Mouse (Mus musculus) MEL (cell line): ENCODE results near the gene Olfr685. TPM values are rescaled to one million over a fixed set of nuclear protein-coding genes. Genes with fewer than 3 reads are reported as not detected.

Source experiments
- DNase-seq: peaks from one replicate; pipeline ENCODE4 v3.0.0; 2011; ENCODE audit warnings: low read depth, low spot score
- H3K27ac ChIP-seq: 2 replicates; pipeline ENCODE4 v1.5.1; 2012; ENCODE audit warnings: low read depth, mild to moderate bottlenecking, control low read depth, low read length, moderate library complexity; ENCODE audit not compliant: control insufficient read depth
- H3K27me3 ChIP-seq, 2 experiments: fragments of 150-350 bp in 1 of 2; sonication (generic) in 1 of 2; 2 replicates each; pipeline ENCODE4 v1.6.1; 2012; ENCODE audit warnings: low read length in 2 of 2, mild to moderate bottlenecking in 2 of 2, improper control_type of control experiment in 1 of 2, moderate library complexity in 1 of 2; ENCODE audit not compliant: insufficient read depth in 2 of 2, control insufficient read depth in 1 of 2
- H3K36me3 ChIP-seq, 2 experiments: 2 replicates each; pipeline ENCODE4 v1.6.1; 2012 to 2014; ENCODE audit warnings: low read length in 2 of 2, improper control_type of control experiment in 1 of 2, inconsistent platforms in 1 of 2, mild to moderate bottlenecking in 1 of 2; ENCODE audit not compliant: insufficient read depth in 2 of 2, control insufficient read depth in 1 of 2
- H3K4me1 ChIP-seq, 2 experiments: fragments of 150-350 bp in 1 of 2; sonication (generic) in 1 of 2; 2 replicates each; pipeline ENCODE4 v1.6.1; 2012; ENCODE audit warnings: low read length in 2 of 2, improper control_type of control experiment in 1 of 2, mild to moderate bottlenecking in 1 of 2; ENCODE audit not compliant: insufficient read depth in 2 of 2, control insufficient read depth in 1 of 2
- H3K4me3 ChIP-seq, 2 experiments: fragments of 150-350 bp in 1 of 2; sonication (generic) in 1 of 2; 2 replicates each; pipeline ENCODE4 v1.5.1; 2012; ENCODE audit warnings: low read depth in 2 of 2, low read length in 2 of 2, mild to moderate bottlenecking in 2 of 2, moderate library complexity in 2 of 2, control low read depth in 1 of 2, improper control_type of control experiment in 1 of 2; ENCODE audit not compliant: control insufficient read depth in 1 of 2, insufficient read depth in 1 of 2
- H3K79me2 ChIP-seq: 2 replicates; pipeline ENCODE4 v1.6.1; 2012; ENCODE audit warnings: mild to moderate bottlenecking, low read length, moderate library complexity; ENCODE audit not compliant: control insufficient read depth, poor library complexity, insufficient read depth
- H3K9ac ChIP-seq: 2 replicates; pipeline ENCODE4 v1.6.1; 2012; ENCODE audit warnings: low read depth, mild to moderate bottlenecking, control low read depth, low read length, moderate library complexity; ENCODE audit not compliant: control insufficient read depth, poor library complexity, severe bottlenecking
- H3K9me3 ChIP-seq: fragments of 150-350 bp; sonication (generic); replicated peaks from 2 replicates; pipeline ENCODE4 v1.6.1; 2012; ENCODE audit warnings: mild to moderate bottlenecking, low read length, improper control_type of control experiment, moderate library complexity; ENCODE audit not compliant: insufficient read depth
- EP300 ChIP-seq, 2 experiments: IDR thresholded peaks; 2 replicates each; pipeline ENCODE4 v1.6.1; 2011; ENCODE audit warnings: improper control_type of control experiment in 2 of 2, low read length in 2 of 2, low read depth in 1 of 2, mild to moderate bottlenecking in 1 of 2
- MXI1 ChIP-seq: IDR thresholded peaks from 2 replicates; pipeline ENCODE4 v1.6.1; 2011; ENCODE audit warnings: mild to moderate bottlenecking, low read depth, low read length, improper control_type of control experiment
- SMC3 ChIP-seq: IDR thresholded peaks from 2 replicates; pipeline ENCODE4 v1.6.1; 2011; ENCODE audit warnings: low read depth, low read length, improper control_type of control experiment
- polyA plus RNA-seq, 2 experiments: library from polyadenylated mRNA; stranded (reverse) in 1 of 2; unstranded in 1 of 2; fragments of >175 nt in 1 of 2; fragments of >200 nt in 1 of 2; gene quantifications; 2 replicates each; pipeline versions ENCODE4 v1.2.1 to v1.2.4; 2012; ENCODE audit warnings: low replicate concordance in 2 of 2, low read depth in 1 of 2; ENCODE audit not compliant: insufficient read length in 2 of 2, insufficient read depth in 1 of 2, missing spikeins in 1 of 2
- total RNA-seq: library from RNA; depleted of rRNA; stranded (reverse); fragments of 300-350 nt; gene quantifications from 2 replicates; pipeline ENCODE4 v1.2.3, GENCODE M21; 2012; rRNA removed

Gene Olfr685
- total and polyA plus RNA-seq, 3 experiments: not detected

DNA sequence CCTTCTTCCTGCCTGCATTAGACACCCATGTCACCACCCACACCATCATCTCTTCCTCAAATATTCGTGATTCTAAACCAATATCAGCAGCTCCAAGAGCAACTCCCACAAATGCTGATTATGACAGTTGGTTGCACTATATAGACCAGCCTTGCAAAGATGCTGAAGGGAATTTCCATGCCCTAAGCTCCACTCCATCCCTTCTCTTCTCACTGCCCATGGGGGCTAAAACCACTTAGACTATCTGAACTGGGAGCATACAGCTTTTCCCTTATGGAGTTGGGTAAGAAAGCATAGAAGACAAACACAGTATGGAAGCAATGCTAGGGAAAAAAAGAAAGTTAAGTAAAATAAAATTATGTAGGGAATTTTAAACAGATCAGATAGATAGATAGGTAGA, 38.9 kb downstream of the Olfr685 start, which contains the start of gene Olfr683:
TSS of gene Olfr683 (minus strand) at position 101 of the 400 bp plus-strand sequence.
- Histone ChIP-seq H3K9me3 (no peaks in the 10 kb centered on the region), H3K4me1 (no peaks in the 10 kb centered on the region), H3K27ac (no peak within 1 kb of the TSS), H3K27me3 (no peaks in the 10 kb centered on the region), H3K4me3 (no peak within 1 kb of the TSS), H3K36me3 (no peaks in the 10 kb centered on the region), H3K79me2 (no peaks in the 10 kb centered on the region), H3K9ac (no peak within 1 kb of the TSS)
- no peak for TF ChIP-seq EP300 (IDR thresholded peaks at IDR 0.05; ENCODE audit: low read depth in 1 of 2, low read length in 2 of 2)
- no peak for TF ChIP-seq SMC3
- no peak for DNase-seq

- TF ChIP-seq EP300 (IDR thresholded peaks at IDR 0.05; ENCODE audit: low read depth in 1 of 2, low read length in 2 of 2) (no peak), MXI1 (no peak)
- Histone ChIP-seq H3K36me3 (no peaks in the 10 kb centered on the region), H3K9ac (no peak overlapping the region), H3K4me1 (no peaks in the 10 kb centered on the region), H3K27me3 (no peaks in the 10 kb centered on the region), H3K4me3 (no peak overlapping the region), H3K9me3 (no peaks in the 10 kb centered on the region), H3K79me2 (no peaks in the 10 kb centered on the region), H3K27ac (no peak overlapping the region)
- DNase-seq: no peak
Observed at GRCm38 (mm10) chr7:105141275-105141674, 44.5 kb downstream of the Olfr685 start.

Other genes starting within 250 kb of the Olfr685 start
- gene Olfr670, start 223.4 kb downstream of the Olfr685 start, total RNA-seq: not detected in 2 replicates
- gene Olfr670, start 223.4 kb downstream of the Olfr685 start, polyA plus RNA-seq: not detected
- gene Olfr671, start 206.9 kb downstream of the Olfr685 start, total RNA-seq: not detected in 2 replicates
- not detected for gene Olfr671, start 206.9 kb downstream of the Olfr685 start, polyA plus RNA-seq
- not detected in 2 replicates for gene Olfr672, start 184.0 kb downstream of the Olfr685 start, total RNA-seq
- gene Olfr672, start 184.0 kb downstream of the Olfr685 start, polyA plus RNA-seq: not detected
- not detected in 2 replicates for gene Olfr675, start 157.6 kb downstream of the Olfr685 start, total RNA-seq
- gene Olfr675, start 157.6 kb downstream of the Olfr685 start, polyA plus RNA-seq: not detected
- not detected in 2 replicates for gene Olfr676, start 153.3 kb downstream of the Olfr685 start, total RNA-seq
- gene Olfr676, start 153.3 kb downstream of the Olfr685 start, polyA plus RNA-seq: not detected
- gene Olfr677, start 134.6 kb downstream of the Olfr685 start, total RNA-seq: not detected in 2 replicates
- gene Olfr677, start 134.6 kb downstream of the Olfr685 start, polyA plus RNA-seq: not detected
- not detected in 2 replicates for gene Olfr678, start 121.5 kb downstream of the Olfr685 start, total RNA-seq
- gene Olfr678, start 121.5 kb downstream of the Olfr685 start, polyA plus RNA-seq: not detected
- gene Olfr679, start 104.8 kb downstream of the Olfr685 start, total RNA-seq: not detected in 2 replicates
- not detected for gene Olfr679, start 104.8 kb downstream of the Olfr685 start, polyA plus RNA-seq
- gene Olfr680-ps1, start 93.2 kb downstream of the Olfr685 start, total RNA-seq: not detected in 2 replicates
- gene Olfr680-ps1, start 93.2 kb downstream of the Olfr685 start, polyA plus RNA-seq: not detected
- not detected in 2 replicates for gene Olfr681, start 69.2 kb downstream of the Olfr685 start, total RNA-seq
- gene Olfr681, start 69.2 kb downstream of the Olfr685 start, polyA plus RNA-seq: not detected
- gene Olfr683, start 39.0 kb downstream of the Olfr685 start, total RNA-seq: not detected in 2 replicates
- not detected for gene Olfr683, start 39.0 kb downstream of the Olfr685 start, polyA plus RNA-seq
- not detected in 2 replicates for gene Olfr684, start 22.4 kb downstream of the Olfr685 start, total RNA-seq
- not detected for gene Olfr684, start 22.4 kb downstream of the Olfr685 start, polyA plus RNA-seq
- not detected in 2 replicates for gene Olfr686, start 21.5 kb upstream of the Olfr685 start, total RNA-seq
- gene Olfr686, start 21.5 kb upstream of the Olfr685 start, polyA plus RNA-seq: not detected
- gene Olfr688, start 102.1 kb upstream of the Olfr685 start, total RNA-seq: not detected in 2 replicates
- not detected for gene Olfr688, start 102.1 kb upstream of the Olfr685 start, polyA plus RNA-seq
- not detected in 2 replicates for gene Olfr689, start 125.2 kb upstream of the Olfr685 start, total RNA-seq
- not detected for gene Olfr689, start 125.2 kb upstream of the Olfr685 start, polyA plus RNA-seq
- not detected in 2 replicates for gene Olfr690, start 148.1 kb upstream of the Olfr685 start, total RNA-seq
- not detected for gene Olfr690, start 148.1 kb upstream of the Olfr685 start, polyA plus RNA-seq
- not detected in 2 replicates for gene Olfr691, start 156.3 kb upstream of the Olfr685 start, total RNA-seq
- gene Olfr691, start 156.3 kb upstream of the Olfr685 start, polyA plus RNA-seq: not detected
- gene Olfr692, start 182.2 kb upstream of the Olfr685 start, total RNA-seq: not detected in 2 replicates
- not detected for gene Olfr692, start 182.2 kb upstream of the Olfr685 start, polyA plus RNA-seq
- 0.31 TPM in 1 of 2 replicates, not detected in the other for gene Gm5901, start 189.0 kb upstream of the Olfr685 start, total RNA-seq
- gene Gm5901, start 189.0 kb upstream of the Olfr685 start, polyA plus RNA-seq: 1 to 10 TPM in 1 of 2 experiments, not detected in 1; 1.7 TPM
- gene Fam160a2, start 214.0 kb upstream of the Olfr685 start, total RNA-seq: 6.2 and 7.8 TPM in 2 replicates
- 10 to 100 TPM in 1 of 2 experiments, not detected in 1; 17.7 TPM for gene Fam160a2, start 214.0 kb upstream of the Olfr685 start, polyA plus RNA-seq
- not detected in 2 replicates for gene Cnga4, start 218.6 kb upstream of the Olfr685 start, total RNA-seq
- gene Cnga4, start 218.6 kb upstream of the Olfr685 start, polyA plus RNA-seq: not detected
- gene Cckbr, start 239.7 kb upstream of the Olfr685 start, total RNA-seq: not detected in 2 replicates
- gene Cckbr, start 239.7 kb upstream of the Olfr685 start, polyA plus RNA-seq: not detected